Mouse (Mus musculus) G1E (cell line): Measurements from ENCODE around the gene Gls2.

Experiments
- CTCF ChIP-seq: IDR thresholded peaks from 2 replicates; pipeline ENCODE4 v1.5.1; 2012; ENCODE audit warnings: low read depth, low read length, inconsistent platforms, mixed read lengths
- GATA1 ChIP-seq: IDR thresholded peaks from 2 replicates; pipeline ENCODE4 v1.6.1; 2012; ENCODE audit warnings: borderline replicate concordance, low read length, inconsistent platforms, mixed read lengths
- GATA2 ChIP-seq: IDR thresholded peaks from 2 replicates; pipeline ENCODE4 v1.6.1; 2012; ENCODE audit warnings: low read depth, low read length, inconsistent platforms, borderline replicate concordance
- POLR2AphosphoS5 ChIP-seq: IDR thresholded peaks from 2 replicates; pipeline ENCODE4 v1.6.1; 2012; ENCODE audit warnings: low read depth, low read length, inconsistent platforms; ENCODE audit not compliant: insufficient replicate concordance
- TAL1 ChIP-seq: conservative IDR thresholded peaks from 2 replicates; pipeline ENCODE4 v1.6.1; 2012; ENCODE audit warnings: low read depth, low read length, inconsistent platforms, mixed read lengths

- no peak for TF ChIP-seq CTCF
- no peak for TF ChIP-seq TAL1
- TF ChIP-seq GATA2 = no peak
- no peak for TF ChIP-seq POLR2AphosphoS5
- TF ChIP-seq GATA1 = no peak
Measured at GRCm38 (mm10) chr10:128193113-128193512, 1.1 kb upstream of the Gls2 start.
